Mouse (Mus musculus) left cerebral cortex, adult 18-20 months (tissue): ENCODE measurements around the gene Cmklr1. TPM values are rescaled to one million over a fixed set of nuclear protein-coding genes. Genes with fewer than 3 reads are reported as not detected.
"Not testable (repeated sequence)": the region's sequence is repeated elsewhere in the genome, so short reads cannot be mapped to it uniquely, and the experiment has no call there.

ENCODE experiments used
- DNase-seq, 2 experiments: peaks; one replicate each; pipeline ENCODE4 v3.0.0; 2021 to 2022; ENCODE audit warnings: low spot score in 2 of 2, mixed read lengths in 1 of 2
- total RNA-seq, 2 experiments: library from RNA; stranded (reverse); gene quantifications; 2 replicates each; pipeline ENCODE4 v1.2.3; 2021

Gene Cmklr1
- total RNA-seq, 2 experiments from 2014 or later: 4.6 to 5.5 TPM

DNA sequence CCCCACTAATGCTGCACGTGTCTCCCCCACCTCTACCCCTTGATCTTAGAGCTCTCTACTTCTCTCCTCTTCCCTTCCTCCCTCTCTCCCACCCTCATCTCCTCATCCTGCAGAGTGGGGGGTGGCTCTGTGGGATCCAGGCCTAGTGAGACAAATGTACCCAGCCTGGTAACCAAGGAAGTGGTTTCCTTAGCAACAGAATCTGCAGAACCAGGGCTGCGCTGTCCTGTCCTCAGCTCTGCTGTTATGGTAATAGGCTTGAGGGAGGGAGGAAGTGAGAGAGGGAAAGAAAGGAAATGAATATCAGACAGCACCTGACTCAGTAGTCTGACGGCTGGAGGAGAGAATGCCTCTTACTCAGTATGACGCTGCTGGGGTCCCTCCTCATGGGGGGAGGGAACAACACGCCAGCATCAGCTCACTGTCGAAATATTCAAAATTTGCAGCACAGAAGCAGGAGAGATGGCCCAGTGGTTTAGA is 58.4 kb downstream of the Cmklr1 start:
- peak; percentile 70 to 81 for DNase-seq

DNA sequence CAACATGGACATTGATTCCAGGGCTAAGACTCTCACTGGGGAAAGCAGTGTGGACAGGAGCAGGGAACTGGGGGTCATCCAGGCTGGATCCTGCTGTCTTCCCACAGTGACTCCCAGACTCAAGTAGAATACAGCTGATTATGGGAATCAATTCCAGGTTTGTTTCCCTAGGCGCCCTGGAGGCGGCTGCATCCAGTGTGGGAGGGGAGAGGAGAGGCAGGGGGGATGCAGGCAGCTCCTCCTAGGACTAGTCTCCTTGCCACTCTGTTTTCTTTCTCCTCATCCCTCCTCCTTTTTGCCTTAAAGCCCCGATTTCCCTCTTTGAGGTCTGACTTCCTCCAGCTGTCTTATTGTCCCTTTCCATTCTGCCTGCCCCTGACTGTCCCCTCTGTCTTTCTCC is 59.1 kb downstream of the Cmklr1 start:
- DNase-seq: peak in 1 of 2 experiments; percentile 50

DNA sequence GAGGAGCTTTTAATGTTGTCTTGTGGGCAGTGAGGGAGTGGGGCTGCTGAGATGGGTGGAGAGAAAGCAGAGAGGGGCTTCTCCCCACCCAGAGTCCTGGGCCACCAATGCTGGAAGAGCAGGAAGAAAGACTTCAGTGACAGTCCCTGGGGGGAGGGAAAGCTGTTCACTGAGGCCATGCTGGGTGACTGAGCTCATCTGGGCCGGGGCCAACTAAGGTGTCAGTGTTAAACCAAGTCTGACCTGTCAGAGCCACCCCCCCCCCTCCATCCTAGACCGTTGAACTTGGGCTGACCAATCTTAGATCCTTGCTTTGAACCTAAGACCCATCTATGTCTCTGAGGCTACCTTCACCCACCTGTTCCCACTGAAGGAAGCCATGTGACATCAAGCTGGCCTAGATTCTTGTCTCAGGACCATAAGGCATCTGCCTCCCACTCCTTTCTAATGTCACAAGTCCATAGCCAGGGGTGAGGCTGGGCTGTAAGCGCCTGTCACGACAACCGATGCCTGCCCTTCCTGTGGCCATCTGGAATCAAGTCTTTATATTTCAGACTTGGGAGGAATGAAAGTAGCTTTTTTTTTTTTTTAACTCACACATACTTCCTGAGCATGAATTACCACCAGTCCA is 60.1 kb downstream of the Cmklr1 start:
- no peak for DNase-seq

DNA sequence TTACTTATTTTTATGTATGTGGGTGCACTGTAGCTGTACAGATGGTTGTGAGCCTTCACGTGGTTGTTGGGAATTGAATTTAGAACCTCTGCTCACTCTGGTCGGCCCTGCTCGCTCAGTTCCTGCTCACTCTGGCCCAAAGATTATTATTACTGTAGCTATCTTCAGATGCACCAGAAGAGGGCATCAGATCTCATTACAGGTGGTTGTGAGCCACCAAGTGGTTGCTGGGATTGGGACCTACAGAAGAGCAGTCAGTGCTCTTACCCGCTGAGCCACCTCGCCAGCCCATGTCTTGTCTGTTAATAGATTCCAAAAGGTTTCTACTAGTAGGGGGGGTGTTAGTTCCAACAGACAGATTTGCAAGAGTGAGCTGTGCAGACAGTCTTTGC is 63.8 kb downstream of the Cmklr1 start:
- not testable (repeated sequence) for DNase-seq

DNA sequence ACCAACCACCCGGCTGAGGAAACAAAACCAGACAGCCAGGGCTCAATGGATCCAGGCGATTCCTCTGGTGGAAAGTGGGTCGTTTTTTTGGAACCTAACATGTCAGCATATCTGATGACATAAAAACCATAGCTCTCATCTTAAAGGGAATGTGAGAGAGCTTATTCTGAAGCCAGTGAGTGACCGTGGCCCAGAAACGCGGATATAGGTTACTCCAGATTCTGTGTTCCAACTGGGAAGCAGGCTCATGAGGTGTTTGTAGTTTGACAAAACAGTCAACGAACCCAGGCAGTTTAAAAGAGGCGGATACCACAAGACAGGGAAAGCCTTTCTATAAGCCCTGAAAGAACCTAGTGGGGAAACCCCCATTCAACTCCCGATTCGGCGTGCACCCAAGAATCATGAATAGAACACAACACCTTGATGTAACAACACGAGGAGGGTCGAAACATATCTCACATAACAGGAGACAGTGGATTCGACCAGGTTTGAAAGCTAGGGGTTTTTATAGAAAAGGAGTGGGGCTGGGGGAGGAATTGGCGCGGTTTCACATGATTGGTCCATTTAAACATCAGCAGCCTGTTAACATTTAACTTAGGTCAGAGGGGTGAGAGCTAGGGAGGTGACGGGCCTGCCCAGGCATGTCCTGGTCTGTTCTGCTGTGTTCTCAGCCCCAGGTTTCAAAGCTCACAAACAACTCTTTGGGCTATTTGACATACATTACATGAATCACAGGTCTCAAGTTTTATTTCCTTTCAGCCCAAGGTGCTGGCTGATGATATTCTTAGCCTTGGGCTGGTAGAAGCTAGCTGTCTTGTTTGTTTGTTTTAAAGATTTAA is 64.4 kb downstream of the Cmklr1 start:
- DNase-seq: not testable (repeated sequence)

DNA sequence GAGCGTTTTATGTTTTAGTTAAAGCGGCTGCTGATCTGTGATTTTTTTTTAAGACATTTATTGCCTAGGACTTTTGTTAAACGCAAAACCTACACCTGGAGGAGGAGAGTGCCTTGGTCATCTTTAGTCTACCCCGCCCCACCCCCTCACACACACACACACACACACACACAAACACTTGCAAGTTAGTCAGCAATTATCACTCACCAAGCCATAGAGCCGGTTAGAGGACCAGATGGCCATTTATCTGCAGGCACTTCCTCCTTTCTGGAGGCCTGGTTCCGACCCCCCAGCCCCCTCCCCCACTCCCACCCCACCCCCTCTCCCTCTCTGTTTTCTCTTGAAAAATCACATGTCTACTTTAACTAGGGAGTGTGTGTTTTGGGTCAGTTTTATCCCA is 65.8 kb downstream of the Cmklr1 start:
- DNase-seq: no peak

DNA sequence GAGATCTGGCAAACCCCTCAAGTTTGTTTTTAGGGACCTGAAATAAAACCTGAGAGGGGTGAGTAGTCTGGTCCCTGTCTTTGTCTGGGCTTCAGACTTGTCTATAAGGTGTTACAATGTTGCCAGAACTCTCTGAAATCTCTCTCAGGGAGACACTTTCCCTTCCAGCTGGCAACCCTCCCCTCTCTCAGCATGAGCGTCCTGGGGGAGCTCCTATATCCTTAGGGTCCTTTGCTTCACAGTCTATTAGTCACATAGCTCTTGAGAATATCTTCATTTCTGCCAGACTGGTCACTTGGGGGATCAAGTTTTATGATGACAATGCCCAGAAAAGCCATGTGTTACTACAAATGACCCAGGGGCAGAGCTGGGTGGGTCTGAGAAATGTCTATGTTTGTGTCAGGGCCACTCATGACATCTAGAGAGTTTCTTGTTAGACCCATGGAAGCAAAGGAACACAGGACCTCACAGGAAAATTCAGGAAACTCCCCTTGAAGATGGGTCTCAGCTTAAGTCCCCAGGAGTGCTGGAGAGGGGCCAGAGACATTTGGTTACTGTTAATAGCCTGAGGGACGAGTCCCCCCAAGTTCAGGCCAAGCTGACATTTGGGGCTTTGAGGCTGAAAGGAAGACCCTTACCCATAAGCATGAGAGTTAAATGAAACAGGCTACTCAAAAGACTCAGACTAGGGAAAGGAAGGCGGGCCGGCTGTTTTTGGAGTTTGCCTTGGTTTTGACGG is 66.6 kb downstream of the Cmklr1 start:
- no peak for DNase-seq

DNA sequence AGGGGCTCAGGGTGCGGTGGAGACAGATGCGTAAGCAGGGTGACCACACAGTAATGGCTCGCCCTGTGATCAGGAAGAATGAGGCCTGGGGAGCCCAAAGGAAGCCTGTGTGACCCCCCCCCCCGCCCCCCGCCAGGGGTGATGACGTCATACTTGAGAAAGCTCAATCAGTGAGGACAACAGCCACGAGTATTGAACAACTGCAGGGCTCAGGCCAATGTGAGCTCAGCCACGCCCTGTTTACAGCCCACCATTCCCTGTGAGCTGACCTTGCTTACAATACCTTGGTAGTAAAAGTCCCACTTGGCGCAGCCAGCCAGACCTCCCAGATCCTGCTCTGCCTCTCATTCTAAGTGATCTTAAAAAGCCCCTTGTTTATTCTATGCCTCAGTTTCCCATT is 69.4 kb downstream of the Cmklr1 start:
- DNase-seq: no peak

DNA sequence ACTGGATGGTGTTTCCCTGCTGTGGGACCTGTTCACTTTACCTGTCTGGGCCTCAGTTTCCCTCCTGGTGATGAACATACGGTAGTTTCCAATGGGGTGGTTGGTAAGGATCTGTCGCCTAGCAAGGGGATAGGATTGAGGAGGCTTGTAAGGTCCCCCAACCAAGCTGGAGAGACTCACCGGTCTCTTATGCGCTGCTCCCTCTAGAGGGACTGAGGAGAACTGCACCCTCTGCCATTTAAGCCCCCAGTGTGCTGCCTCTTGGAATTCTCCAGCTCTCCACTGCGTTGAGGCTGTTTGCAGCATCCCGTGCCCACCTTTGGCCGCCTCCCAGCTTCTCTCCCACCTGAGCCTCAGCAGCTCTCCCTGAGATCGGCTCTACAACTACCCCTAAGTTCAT is 70.0 kb downstream of the Cmklr1 start:
- no peak for DNase-seq

DNA sequence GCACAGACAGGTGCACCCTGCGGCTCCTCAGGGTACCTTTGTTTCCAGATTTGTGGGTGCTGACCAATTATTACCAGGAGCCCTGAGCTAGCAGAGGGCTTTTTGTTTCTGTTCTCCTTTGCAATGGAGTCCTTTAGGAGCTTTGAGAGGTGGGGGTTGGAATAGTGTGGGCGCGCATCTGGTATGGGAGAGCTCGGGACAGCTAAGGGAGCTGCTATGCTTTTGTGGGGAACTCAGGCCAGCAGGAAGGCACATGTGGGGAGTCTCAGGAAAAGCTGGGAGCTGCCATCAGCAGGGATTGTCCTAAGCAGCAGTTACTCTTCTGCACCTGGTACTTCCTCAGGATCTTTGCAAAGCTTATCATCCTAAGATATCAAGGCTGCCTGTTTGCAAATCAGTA is 71.1 kb downstream of the Cmklr1 start:
- no peak for DNase-seq

DNA sequence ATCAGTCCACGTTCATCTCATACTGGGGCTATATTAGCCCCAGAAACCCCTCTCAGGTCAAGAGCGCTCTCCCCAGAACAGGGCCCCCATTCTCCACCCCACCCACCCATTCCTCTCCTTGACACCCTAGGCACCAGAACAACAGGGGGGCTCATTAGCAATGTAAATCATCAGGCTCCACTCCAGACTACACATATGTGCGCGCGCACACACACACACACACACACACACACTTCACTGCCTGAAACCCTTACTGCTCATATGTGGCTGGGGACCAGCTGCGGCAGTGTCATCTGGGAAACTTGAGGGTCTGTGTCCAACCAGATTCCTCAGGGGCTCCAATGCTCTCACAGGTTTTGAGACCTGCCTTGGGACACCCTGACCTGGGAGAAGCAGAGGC is 71.8 kb downstream of the Cmklr1 start:
- no peak for DNase-seq

DNA sequence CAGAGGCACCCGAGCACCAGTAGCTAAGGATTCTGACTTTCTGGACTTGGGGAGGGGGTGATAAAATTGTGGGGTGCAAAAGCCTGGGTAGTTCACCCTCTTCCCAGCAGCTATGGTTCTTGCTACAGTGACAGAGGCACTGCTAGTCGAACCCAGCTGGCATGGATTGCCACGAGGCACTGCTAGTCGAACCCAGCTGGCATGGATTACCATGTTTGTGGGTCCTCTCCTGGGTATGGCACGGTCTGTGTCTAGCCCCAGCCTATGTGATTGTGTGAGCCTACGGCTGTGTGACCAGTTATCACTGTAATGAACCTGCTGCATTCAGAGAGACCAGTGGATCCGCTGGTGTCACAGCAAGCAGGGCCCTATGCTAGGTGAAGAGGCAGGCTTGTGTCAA is 72.7 kb downstream of the Cmklr1 start:
- DNase-seq: no peak

DNA sequence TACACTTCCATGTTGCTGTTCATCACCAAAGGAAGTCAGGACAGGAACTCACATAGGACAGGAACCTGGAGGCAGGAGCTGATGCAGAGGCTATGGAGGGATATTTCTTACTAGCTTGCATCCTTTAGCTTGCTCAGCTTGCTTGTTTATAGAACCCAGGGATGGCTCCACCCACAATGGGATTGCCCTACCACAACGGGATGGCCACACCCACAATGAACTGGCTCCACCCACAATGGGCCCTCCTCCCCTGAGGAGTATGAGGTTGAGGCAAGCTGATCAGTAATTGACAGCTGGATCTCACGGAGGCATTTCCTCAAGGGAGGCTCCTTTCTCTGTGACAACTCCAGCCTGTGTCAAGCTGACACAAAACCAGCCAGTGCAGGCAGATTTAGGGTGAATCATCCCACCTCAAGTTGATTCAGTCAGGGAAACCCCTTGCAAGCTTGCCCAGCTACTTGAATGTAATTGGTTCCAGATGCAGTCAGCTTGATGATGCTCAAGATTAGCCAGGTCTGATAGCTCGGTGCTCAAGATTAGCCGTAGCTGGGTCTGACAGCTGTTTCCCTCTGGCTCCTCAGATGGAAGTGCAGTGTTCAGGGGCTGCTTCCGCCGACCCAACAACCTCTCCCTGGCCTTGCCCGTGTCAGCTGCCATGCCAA is 80.0 kb downstream of the Cmklr1 start:
- no peak for DNase-seq

DNA sequence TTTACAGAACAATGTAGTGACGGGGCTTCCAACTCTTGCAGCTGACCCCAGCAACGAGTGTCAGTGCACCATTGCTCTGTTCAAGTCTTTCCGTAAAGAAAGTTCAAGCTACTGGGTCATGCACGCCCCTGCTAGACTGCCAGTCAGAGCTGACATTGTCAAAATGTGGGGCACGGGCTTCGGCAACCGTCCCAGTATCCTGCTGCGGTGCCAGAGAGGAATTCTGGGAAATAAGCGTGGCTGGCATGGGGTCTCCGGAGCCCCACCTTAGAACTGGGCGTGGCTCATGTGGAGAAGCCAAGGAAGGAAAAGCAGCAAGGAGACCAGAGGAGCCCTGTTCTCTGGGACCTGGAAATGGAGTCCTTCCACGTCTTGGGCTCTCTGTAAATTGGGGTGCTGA is 84.4 kb downstream of the Cmklr1 start:
- no peak for DNase-seq

DNA sequence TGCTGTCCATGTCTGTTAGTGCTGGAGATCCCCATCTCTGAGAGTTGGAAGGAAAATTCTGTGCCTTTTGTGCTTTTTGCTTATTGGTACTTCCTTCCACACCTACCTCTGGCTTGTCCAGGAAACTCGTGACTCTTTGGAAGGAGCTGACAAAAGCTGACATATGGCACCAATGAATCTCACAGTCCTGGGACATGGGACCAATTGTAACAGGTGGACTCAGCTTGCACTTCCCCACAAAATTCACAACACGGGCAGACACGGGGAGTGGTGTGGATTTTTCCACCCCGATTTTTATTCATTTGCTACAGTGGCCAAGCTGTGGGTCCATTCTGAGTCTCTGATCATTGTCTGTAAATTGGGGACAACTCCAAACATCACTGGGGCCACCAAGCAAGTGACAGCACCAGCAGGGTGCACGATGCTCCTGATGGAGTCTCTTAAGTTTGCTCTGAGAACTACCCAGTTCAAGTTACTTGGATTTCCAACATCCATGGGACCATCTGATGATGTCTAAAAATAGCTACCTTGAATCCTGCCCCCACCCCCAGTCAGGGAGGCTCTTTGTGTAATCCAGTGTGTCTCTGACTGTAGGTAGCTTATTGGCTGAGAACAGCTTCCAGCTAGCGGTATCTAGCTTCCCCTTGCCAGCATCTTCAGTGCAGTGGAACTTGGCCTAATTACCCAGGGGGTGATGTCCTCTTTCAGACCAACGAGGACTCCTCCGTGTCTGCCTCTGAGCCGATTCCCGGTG is 84.9 kb downstream of the Cmklr1 start:
- DNase-seq: no peak

DNA sequence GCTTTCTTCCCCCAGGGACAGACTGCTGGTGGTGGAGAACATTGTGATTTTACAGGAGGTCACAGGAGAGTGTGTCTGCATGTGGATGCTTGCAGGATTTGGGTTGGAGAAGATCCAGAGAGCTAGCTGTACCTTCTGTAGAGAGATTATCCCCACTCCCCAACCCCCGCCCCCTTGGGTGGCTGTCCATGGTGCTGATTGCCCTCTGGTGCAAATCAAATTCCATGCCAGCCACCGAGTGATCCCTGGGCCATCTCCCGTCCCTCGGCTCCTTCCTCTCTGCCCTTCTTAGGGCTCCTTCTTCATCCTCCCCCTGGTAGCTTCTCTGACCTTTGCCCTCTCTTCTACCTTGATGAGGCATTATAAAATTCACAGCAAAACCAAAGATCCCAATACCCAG is 85.8 kb downstream of the Cmklr1 start:
- no peak for DNase-seq

Other genes with a start within 250 kb of the Cmklr1 start
- 10 to 100 TPM; 53.0 to 56.5 TPM for gene Wscd2, start 160.1 kb downstream of the Cmklr1 start, total RNA-seq
- not detected for gene 1700069L16Rik, start 74.3 kb upstream of the Cmklr1 start, total RNA-seq
- gene Ficd, start 85.4 kb upstream of the Cmklr1 start, total RNA-seq: 10 to 100 TPM; 11.8 to 13.2 TPM
- 10 to 100 TPM; 46.8 to 51.8 TPM for gene Sart3, start 122.1 kb upstream of the Cmklr1 start, total RNA-seq
- 100 to 1,000 TPM; 128 to 130 TPM for gene Iscu, start 122.3 kb upstream of the Cmklr1 start, total RNA-seq
- 10 to 100 TPM; 23.5 to 25.2 TPM for gene Tmem119, start 150.1 kb upstream of the Cmklr1 start, total RNA-seq
- 10 to 100 TPM; 26.3 to 27.5 TPM for gene Selplg, start 182.2 kb upstream of the Cmklr1 start, total RNA-seq